ENCODE assay signal across 12 mouse cellular contexts in the genomic region with DNA sequence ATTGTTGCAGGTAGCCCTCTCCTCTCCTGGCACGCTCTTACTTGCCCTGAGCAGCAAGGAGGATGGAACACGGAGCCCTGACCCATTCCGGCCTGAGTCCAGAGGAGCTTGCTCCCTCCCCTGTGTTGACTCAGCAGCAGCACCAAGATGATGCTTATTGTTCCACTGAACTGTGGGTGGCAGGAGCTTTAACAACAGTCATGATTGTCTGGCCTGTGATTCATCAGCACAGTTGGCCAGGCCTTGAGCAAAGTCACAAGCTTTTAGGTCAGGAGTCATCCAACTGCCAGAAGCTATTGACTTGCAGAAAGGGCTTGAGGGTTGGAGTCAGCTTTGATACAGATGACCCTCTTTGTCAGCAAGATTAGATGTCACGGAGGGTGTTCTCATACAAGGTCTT.
DNase-seq lines count a peak whose midpoint lies in the region; ATAC-seq and TF ChIP-seq lines count a peak whose summit lies in the region.
"Had no signal": no experiment of that assay in that cellular context is flagged by ENCODE, and none has a peak within 500 bp of the region (broad histone marks: within the 10 kb centered on the region; RNA-seq: fewer than 3 reads in every experiment).

No protein-coding gene starts in this region.

- intact Hi-C loops in left cerebral cortex, postnatal 4 days (cut with DNase I) = no loop called here

- ATAC-seq in frontal cortex, adult (ENCODE audit: low TSS enrichment) = peak; percentile 72
- ATAC-seq in Patski = peak; percentile 84
- ATAC-seq in megakaryocyte progenitor cell, adult 5-6 weeks (replicated peaks; ENCODE audit: poor library complexity) = no peak
- ATAC-seq: intestine, embryonic 16.5 days had no signal

- no peak for DNase-seq in frontal cortex, postnatal 10 days (ENCODE audit: low spot score in 2 of 2)
- DNase-seq in left cerebral cortex, adult 9 months (ENCODE audit: low spot score in 2 of 2) = peak; percentile 40 to 47
- DNase-seq in left cerebral cortex, postnatal 4 days = no peak
- DNase-seq in Patski (ENCODE audit: low read depth, low spot score) = peak; percentile 79
- peak; percentile 11 for DNase-seq in fat pad, adult 2 months (ENCODE audit: extremely low read depth, low read depth, low spot score)
- no peak for DNase-seq in right cerebral cortex, adult 2 months (ENCODE audit: low spot score in 2 of 2)
- DNase-seq: thymus, adult 18-20 months had no signal

- TF ChIP-seq CTCF in Patski (IDR thresholded peaks at IDR 0.05) = no peak

- in situ Hi-C loops in Patski (cut with MboI; ENCODE audit: low pct_unique_long_range_greater_than_20kb) = no loop called here

- CTCF ChIA-PET in Patski (lab: Charles Lee) = interaction anchor here (0.8 to 2.5 kb wide), 8 partner anchors 8 to 83 kb away, joined by 3 to 8 read pairs (median 4); no protein-coding TSS in a partner anchor

- POLR2A ChIA-PET in Patski (lab: Charles Lee) = no interaction called here

- H3K27me3 ChIP-seq in Patski = peaks cover 3% of the 10 kb centered on the region
- H3K27me3 ChIP-seq: liver, embryonic 15.5 days; neural tube, embryonic 13.5 days had no signal

Comparison
In these comparisons a context has a peak if more than half of its experiments do, and no peak if none do; other contexts are left out.
1. DNase-seq: peak in left cerebral cortex, adult 9 months (2 of 2), Patski (single experiment) and fat pad, adult 2 months (single experiment); none in frontal cortex, postnatal 10 days (0 of 2), left cerebral cortex, postnatal 4 days (single experiment) and right cerebral cortex, adult 2 months (0 of 2).